Mouse (Mus musculus) c-Kit-positive CD71-positive TER-119-positive erythroid progenitor cells, embryonic 14.5 days (primary cell): ENCODE data around the gene Gnat1.
A peak's percentile ranks its signal among the peaks of the same experiment; 100 is the strongest.

Experiments
- DNase-seq: peaks from one replicate; pipeline ENCODE4 v3.0.0-alpha.2; 2013; ENCODE audit warnings: low spot score

Gnat1 gene

DNA sequence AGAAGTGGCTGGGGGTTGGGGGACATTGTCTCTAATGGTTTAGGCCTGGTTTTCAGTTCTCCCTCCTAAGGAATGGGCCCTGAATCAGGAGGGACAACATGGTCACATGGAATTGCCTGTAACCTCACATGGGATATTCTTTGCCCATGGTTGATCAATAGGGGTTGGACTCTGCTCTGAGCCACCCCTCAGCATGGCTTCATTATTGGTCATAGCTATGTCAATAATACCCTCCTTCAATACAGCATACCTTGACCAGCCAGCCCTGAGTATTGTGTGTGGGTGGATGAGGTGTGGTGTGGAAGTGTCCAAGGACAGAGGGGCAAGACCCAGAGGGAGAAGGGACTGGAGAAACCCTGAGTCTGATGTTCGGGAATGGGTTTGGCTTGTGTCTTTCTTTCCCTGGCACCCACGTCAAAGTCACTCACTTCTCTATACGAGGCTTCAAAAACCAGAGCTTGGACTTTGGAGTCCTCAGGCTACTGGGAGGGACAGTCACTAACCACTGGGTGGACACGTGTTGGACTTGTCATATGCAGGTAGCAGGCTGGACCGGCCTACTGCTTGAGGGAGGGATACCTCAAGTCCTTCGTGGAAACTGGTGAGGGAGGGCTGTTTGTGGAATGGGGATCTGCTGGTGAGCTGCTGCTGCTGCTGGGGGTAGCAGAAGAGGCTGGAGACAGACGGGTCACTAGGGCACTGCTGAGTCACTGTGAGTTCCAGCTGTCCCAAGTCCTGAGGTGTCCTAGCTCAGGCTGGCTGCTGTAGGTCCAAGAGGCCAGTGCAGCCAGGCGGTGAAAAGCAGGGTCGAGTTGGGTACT, 4.7 kb downstream of the Gnat1 start:
- DNase-seq, result no peak

GRCm38 (mm10) chr9:107670259-107670658, 9.3 kb downstream of the Gnat1 start:
- no peak for DNase-seq

DNA sequence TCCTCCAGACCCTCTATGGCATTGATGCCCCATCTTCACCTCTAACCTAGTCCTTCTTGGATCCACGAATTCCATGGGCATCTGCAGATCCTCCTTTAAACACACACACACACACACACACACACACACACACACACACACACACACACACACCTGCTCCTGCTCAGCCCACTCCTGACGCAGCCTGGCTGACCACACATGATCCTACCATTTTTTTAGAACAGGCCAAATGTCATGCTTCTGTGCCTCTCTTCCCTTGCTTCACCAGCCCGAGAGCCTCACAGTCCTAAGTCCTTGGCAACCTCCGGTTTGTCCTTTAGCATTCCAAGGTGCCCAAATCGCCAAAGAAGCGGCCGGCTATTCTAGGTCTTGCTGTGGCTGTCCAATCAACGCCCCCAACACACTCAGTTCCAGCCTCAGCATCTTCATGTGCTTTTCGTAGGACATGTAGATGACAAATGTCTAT, 10.0 kb downstream of the Gnat1 start, which contains the start of gene Slc38a3:
Gene Slc38a3 (minus strand): TSS at position 51 of the 466 bp plus-strand sequence.
- DNase-seq, result no peak

GRCm38 (mm10) chr9:107668916-107669315, 10.6 kb downstream of the Gnat1 start:
- DNase-seq, result no peak

- no peak for DNase-seq
Measured at GRCm38 (mm10) chr9:107668011-107668410, 11.5 kb downstream of the Gnat1 start.

GRCm38 (mm10) chr9:107667219-107667618, 12.3 kb downstream of the Gnat1 start:
- no peak for DNase-seq

GRCm38 (mm10) chr9:107666751-107667205, 12.7 kb downstream of the Gnat1 start:
- DNase-seq, result no peak

DNA sequence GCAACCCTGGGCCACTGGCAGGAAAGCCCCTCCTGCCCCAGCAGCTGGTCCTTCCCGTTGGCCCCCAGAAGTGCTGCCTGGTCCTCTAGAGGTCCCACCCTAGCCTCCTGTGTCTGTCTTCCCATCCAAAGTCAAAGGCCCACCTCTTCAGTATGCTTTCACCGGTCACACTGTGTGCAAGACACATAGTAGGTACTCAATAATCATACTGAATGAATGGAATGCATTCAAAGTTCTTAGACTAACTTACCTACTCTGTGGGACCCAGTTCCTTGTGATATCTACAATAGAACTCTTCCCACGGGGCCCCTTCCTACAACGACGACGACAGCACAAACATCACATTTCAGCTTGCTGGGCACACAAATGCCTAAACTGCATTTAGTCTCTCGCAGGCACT, 14.2 kb downstream of the Gnat1 start:
- DNase-seq, result no peak

- DNase-seq, result no peak
Measured at GRCm38 (mm10) chr9:107663525-107663924, 16.0 kb downstream of the Gnat1 start.

GRCm38 (mm10) chr9:107662342-107662741, 17.2 kb downstream of the Gnat1 start:
- DNase-seq, result no peak

- DNase-seq, result no peak
Measured at GRCm38 (mm10) chr9:107660777-107661176, 18.7 kb downstream of the Gnat1 start.

- DNase-seq, result no peak
Measured at GRCm38 (mm10) chr9:107659961-107660360, 19.6 kb downstream of the Gnat1 start.

DNA sequence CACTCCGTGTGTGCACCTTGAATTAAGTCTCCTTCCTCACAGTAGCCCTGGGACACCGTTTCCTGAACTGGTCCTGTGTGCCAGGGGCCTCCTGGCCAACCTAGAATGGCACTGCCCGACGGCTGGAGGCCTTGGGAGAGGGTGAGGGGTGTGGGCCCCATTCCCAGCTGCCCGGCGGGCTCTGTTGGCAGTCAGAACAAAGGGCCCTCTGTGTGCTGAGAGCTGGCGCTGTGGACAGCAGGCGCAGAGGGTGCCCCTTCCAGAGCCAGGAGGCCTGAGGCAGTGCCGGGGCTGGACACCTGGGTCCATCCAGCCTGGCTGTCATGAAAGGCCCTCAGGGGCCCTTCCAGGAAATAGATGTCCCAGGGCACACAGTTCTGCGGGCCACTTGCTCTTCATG, 20.0 kb downstream of the Gnat1 start:
- DNase-seq, result no peak

DNA sequence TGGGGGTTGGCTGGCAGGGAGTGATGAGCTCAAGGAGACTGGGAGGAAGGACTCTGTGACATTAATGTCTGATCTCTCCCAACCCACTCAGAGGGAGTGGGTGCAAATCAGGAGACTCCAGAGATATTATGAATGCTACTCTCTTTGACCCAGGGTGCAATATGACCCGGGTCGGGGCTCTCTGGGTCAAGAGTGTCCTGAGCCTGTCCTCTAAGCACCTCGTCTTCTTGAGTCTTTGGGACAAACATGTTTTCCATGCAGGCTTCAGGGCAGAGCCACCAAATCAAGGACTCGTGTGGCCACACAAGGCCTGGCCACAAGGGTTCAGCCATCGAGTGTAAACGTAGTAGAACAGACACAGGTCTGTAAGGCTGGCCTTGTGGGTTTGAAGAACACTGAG, 21.4 kb downstream of the Gnat1 start:
- DNase-seq, result no peak

DNA sequence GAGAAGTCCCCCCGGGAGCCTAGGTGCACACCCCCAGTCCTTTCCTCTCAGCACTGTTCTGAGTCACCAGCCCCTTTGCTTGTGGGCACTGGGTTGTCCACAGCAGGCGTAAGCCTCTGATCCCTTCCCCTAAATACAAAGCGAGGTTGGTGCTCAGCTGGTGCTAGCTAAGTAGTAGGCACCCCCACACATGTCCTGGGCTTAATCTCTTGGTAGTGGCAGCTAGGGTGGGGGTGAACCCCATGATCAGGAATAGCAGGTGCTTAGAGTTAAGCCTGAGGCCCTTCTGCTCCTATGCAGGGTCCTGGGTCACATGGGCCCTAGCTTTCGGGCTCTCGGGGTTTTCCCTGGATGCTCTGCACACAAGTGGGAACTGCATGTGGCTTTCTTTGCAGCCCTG, 22.4 kb downstream of the Gnat1 start:
- DNase-seq, result no peak

GRCm38 (mm10) chr9:107654585-107654984, 24.9 kb downstream of the Gnat1 start:
- no peak for DNase-seq

DNA sequence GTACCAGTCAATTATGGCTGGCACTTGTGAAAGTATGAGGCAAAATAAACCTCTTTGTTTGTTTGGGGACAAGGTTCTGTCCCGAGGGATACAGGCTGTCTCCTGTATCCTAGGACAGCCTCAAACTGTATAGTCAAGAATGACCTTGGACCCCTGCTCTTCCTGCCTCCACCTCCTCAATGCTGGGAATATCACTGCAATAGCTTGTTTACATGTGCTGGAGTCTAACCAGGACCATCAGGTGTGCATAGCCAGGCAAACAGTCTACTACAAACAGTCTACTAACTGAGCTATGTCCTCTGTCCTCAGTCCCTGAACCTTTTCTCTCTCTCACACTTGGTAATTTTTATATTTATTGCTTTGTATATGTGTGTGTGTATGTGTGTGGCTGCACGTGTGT, 26.0 kb downstream of the Gnat1 start:
- DNase-seq, result no peak

GRCm38 (mm10) chr9:107650708-107651481, 28.6 kb downstream of the Gnat1 start:
- no peak for DNase-seq

DNA sequence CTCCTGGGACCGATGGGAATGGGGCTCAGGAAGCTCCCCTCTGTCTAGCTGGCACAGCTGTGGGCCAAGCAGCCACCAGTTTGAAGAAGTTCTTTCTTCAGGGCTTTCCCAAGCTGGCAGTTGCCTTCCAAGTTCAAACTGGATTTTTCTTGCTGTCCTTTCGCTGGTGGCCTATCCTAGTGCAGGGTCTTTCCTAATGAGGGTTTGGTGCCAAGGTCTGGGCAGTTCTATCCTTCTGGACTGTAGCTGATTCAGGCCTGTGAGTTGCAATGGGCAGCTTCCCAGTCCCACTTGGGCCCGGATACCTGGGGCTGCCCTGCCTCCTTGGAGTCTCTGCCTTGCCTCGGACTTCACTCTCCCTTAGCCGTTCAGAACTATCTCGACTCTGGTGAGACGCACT, 29.3 kb downstream of the Gnat1 start:
- DNase-seq, result no peak

- no peak for DNase-seq
Measured at GRCm38 (mm10) chr9:107648767-107649166, 30.7 kb downstream of the Gnat1 start.

DNA sequence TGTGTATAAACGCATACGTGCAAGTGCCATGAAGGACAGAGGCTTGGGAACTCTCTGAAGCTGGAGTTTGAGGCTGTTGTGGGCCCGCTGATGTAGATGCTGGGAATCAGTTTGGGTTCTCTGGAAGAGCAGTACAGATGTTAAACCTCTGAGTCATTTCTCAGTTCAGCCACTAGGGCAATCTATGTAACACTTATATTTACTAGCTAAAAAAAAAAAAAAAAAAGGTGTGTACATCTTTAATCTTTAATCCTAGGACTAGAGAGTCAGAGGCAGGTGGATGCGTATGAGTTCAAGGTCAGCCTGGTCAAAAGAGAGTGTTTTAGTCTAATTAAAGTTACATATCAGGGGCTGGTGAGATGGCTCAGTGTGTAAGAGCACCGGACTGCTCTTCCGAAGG, 32.5 kb downstream of the Gnat1 start:
- DNase-seq, result no peak

GRCm38 (mm10) chr9:107645577-107645976, 33.9 kb downstream of the Gnat1 start:
- peak; percentile 83 for DNase-seq

DNA sequence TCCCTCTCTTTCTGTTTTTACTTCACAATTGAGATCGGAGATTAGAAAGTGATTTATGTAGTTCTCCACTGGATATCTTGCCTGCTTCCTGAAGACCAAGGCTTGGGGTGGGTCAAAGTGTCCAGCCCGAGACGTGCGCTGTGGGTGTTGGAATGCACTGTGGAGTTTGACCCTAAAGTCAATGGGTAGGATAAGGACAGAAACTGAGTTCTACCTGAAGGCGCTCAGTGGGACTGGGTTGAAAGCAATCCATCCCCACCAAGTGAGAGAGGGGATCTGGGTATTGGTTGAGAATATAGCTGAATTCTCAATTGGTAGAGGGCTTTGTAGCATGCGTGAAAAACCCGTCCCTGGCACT, 34.4 kb downstream of the Gnat1 start:
- no peak for DNase-seq
